In the genomic region with DNA sequence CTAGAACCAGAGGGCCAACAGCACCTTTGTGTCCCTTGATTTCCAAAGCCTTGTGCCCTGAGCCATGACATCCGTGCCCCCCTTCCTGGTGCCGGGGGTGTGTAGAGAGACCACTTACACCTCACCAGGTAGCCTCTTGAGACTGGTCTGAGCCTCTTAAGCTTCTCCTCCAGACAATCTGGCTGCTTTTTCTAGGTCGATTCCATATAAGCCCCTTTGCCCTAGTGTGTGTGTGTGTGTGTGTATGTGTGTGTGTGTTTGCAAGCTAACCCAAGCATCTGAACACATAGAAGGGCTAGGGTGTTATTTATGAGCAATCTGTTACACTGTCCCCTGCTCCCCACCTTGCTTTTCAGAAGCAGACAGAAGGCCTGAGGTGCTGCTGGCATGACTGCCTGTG, we compare ENCODE assay signal across 21 mouse cellular contexts.
"Had no signal": no experiment of that assay in that cellular context is flagged by ENCODE, and none has a peak within 500 bp of the region (broad histone marks: within the 10 kb centered on the region; RNA-seq: fewer than 3 reads in every experiment).

No protein-coding gene starts in this region.

- H3K9me3 ChIP-seq: intestine, embryonic 15.5 days; liver, embryonic 12.5 days; liver, embryonic 15.5 days; midbrain, embryonic 12.5 days; midbrain, embryonic 15.5 days; neural tube, embryonic 12.5 days; neural tube, embryonic 15.5 days; stomach, embryonic 15.5 days had no signal

- H3K4me2 ChIP-seq: intestine, embryonic 15.5 days; liver, embryonic 12.5 days; liver, embryonic 15.5 days; midbrain, embryonic 12.5 days; midbrain, embryonic 15.5 days; neural tube, embryonic 12.5 days; neural tube, embryonic 15.5 days; stomach, embryonic 15.5 days had no signal

- H3K9ac ChIP-seq: intestine, embryonic 15.5 days; liver, embryonic 12.5 days; liver, embryonic 15.5 days; midbrain, embryonic 15.5 days; neural tube, embryonic 12.5 days; neural tube, embryonic 15.5 days; stomach, embryonic 15.5 days had no signal

- H3K4me3 ChIP-seq: intestine, embryonic 15.5 days; liver, embryonic 12.5 days; liver, embryonic 15.5 days; midbrain, embryonic 12.5 days; midbrain, embryonic 15.5 days; neural tube, embryonic 12.5 days; neural tube, embryonic 15.5 days; stomach, embryonic 15.5 days had no signal

- ATAC-seq: intestine, embryonic 15.5 days; liver, embryonic 12.5 days; midbrain, embryonic 15.5 days had no signal

- DNase-seq: kidney, adult 11 months; kidney, adult 8-10 months; kidney, postnatal 14 days; kidney, postnatal 4 days; left cerebral cortex, postnatal 4 days; lung, adult 2 months; lung, postnatal 14 days; lung, postnatal 4 days; right cerebral cortex, postnatal 25 days; spleen, adult 18-20 months; thymus, adult 2 months; thymus, postnatal 14 days; thymus, postnatal 4 days had no signal

- H3K36me3 ChIP-seq: midbrain, embryonic 15.5 days; neural tube, embryonic 15.5 days had no signal

- H3K27ac ChIP-seq: intestine, embryonic 15.5 days; liver, embryonic 12.5 days; liver, embryonic 15.5 days; midbrain, embryonic 12.5 days; midbrain, embryonic 15.5 days; neural tube, embryonic 12.5 days; neural tube, embryonic 15.5 days; stomach, embryonic 15.5 days had no signal

- H3K27me3 ChIP-seq: intestine, embryonic 15.5 days; liver, embryonic 12.5 days; liver, embryonic 15.5 days; midbrain, embryonic 12.5 days; midbrain, embryonic 15.5 days; neural tube, embryonic 12.5 days; neural tube, embryonic 15.5 days; stomach, embryonic 15.5 days had no signal
